Mouse (Mus musculus) brain, adult 2 months (tissue): ENCODE measurements at regions not wholly inside any gene's neighbourhood (a gene's known extent, or its start where the extent isn't known, plus 50 kb on each side); places are given as distances from the start of the nearest gene placed in this dataset.

Experiments
- DNase-seq: peaks from one replicate; pipeline ENCODE4 v3.0.0; 2011; ENCODE audit warnings: low read depth, low spot score

GRCm38 (mm10) chr15:31673038-31673437, 71.4 kb downstream of the Fam173b start:
- peak; percentile 79 for DNase-seq

- peak; percentile 48 for DNase-seq
Observed at GRCm38 (mm10) chr15:31676771-31677191, 75.1 kb downstream of the Fam173b start.

GRCm38 (mm10) chr15:31693109-31693508, 91.5 kb downstream of the Fam173b start:
- DNase-seq, result no peak

GRCm38 (mm10) chr15:31694877-31695671, 93.4 kb downstream of the Fam173b start:
- DNase-seq, result peak; percentile 58

- no peak for DNase-seq
Observed at GRCm38 (mm10) chr15:31703400-31703799, 101.7 kb downstream of the Fam173b start.

GRCm38 (mm10) chr15:31707416-31707815, 105.8 kb downstream of the Fam173b start:
- DNase-seq, result no peak

- no peak for DNase-seq
Observed at GRCm38 (mm10) chr15:31721019-31721418, 119.4 kb downstream of the Fam173b start.

GRCm38 (mm10) chr15:31722429-31722828, 120.8 kb downstream of the Fam173b start:
- no peak for DNase-seq

GRCm38 (mm10) chr15:31724252-31724651, 122.6 kb downstream of the Fam173b start:
- no peak for DNase-seq

GRCm38 (mm10) chr15:31729133-31729532, 127.5 kb downstream of the Fam173b start:
- DNase-seq, result no peak

GRCm38 (mm10) chr15:31741686-31742085, 140.0 kb downstream of the Fam173b start:
- no peak for DNase-seq

GRCm38 (mm10) chr15:31744570-31744969, 142.9 kb downstream of the Fam173b start:
- DNase-seq, result peak; percentile 30

- no peak for DNase-seq
Observed at GRCm38 (mm10) chr15:31752632-31753031, 151.0 kb downstream of the Fam173b start.

GRCm38 (mm10) chr15:31753578-31754281, 152.1 kb downstream of the Fam173b start:
- DNase-seq, result peak; percentile 48

- peak; percentile 31 for DNase-seq
Observed at GRCm38 (mm10) chr15:31768959-31769844, 167.6 kb downstream of the Fam173b start.

GRCm38 (mm10) chr15:31783081-31783480, 181.4 kb downstream of the Fam173b start:
- DNase-seq, result no peak

GRCm38 (mm10) chr15:31785022-31785421, 183.4 kb downstream of the Fam173b start:
- DNase-seq, result peak; percentile 16

- DNase-seq, result peak; percentile 53
Observed at GRCm38 (mm10) chr15:31798863-31799262, 197.2 kb downstream of the Fam173b start.

- DNase-seq, result peak; percentile 65
Observed at GRCm38 (mm10) chr15:31805522-31805921, 203.9 kb downstream of the Fam173b start.

- peak; percentile 61 for DNase-seq
Observed at GRCm38 (mm10) chr15:31815551-31815950, 213.9 kb downstream of the Fam173b start.

GRCm38 (mm10) chr15:31819219-31819618, 217.6 kb downstream of the Fam173b start:
- peak; percentile 82 for DNase-seq

- DNase-seq, result no peak
Observed at GRCm38 (mm10) chr15:31827219-31827618, 225.6 kb downstream of the Fam173b start.
